Mouse (Mus musculus) fat pad, adult 2 months (tissue): ENCODE results near the gene Nova1.

Experiments used
- DNase-seq: peaks from one replicate; pipeline ENCODE4 v3.0.0-alpha.2; 2011; ENCODE audit warnings: low read depth, low spot score; ENCODE audit errors: extremely low read depth

Gene Nova1

DNA sequence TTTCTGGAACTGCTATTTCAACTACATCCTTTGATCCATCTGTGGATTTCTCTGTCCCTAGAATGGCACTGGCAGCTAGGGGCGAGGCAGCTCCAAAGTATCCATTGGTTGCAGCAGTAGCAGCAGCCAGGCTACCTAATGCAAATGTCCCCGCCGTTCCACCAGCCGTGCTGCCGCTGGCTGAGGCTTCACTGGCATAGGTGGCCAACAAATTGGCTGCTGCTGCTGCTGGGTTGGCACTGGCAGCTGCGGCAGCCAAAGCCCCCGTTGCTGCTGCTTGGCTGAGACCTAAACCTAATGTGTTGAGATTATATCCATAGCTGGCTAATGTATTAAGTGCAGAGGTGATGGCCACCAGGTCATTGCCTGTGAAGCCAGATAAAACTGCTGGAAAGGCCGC, 118.5 kb downstream of the Nova1 start:
- DNase-seq = no peak

DNA sequence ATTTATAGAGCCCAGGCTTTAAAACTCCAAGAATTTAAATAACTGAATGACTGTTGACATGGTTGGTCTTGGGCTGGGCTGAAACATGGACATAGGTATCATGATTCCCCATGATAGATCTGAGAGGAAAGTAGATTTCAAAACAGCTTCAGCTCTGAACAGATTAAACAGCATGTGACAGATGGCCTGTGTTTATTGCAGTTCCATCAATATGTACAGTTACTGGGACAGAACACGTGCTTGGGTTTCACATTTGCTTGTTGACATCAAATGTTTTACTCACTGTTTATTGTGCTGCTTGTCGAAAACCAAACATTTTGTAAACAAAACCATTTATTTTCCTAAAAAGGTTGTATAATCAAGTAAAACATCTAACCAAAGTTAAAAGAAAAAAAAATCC, 142.4 kb downstream of the Nova1 start:
- DNase-seq = no peak

DNA sequence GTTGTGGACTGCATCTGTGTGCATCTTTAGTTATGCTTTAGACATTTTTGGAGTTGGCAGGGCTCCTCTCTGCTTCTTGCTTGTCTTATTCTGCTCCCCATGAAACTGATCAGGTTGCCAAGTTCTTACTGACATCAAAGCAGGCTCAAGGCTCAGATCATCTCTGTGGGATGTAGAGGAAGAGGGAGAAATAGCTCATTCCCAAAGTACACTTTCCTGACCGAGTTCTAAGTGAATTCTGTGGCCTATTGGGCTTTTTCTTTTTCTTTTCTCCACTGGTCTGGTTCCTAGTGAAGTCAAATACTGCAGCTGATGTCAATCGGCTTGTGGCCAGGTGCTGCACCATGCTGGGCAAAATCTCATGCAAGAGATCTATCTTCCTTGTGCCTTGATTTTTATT, 152.0 kb downstream of the Nova1 start:
- no peak for DNase-seq

DNA sequence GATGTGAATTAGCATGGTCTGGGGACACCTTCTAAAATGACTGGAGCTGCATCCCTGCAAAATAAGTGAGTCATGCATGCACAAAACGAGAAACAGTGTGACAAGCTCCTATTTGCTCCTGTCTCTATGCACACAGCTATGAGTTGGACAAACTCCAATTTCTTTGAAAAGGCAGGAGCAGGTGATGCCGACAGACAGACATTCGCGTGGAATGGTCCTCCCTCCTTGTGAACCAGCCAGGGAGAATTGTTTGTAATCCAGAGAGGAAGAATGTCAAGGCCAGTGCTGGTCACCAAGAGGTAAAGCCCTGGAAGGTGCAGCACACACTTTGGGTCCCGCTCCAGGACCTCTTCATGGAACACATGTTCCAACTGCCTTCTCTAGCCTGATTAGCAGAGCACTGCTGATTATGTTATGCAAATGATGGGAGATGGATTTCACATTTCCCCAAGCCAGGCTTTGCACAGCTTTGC, 172.6 kb downstream of the Nova1 start:
- no peak for DNase-seq

DNA sequence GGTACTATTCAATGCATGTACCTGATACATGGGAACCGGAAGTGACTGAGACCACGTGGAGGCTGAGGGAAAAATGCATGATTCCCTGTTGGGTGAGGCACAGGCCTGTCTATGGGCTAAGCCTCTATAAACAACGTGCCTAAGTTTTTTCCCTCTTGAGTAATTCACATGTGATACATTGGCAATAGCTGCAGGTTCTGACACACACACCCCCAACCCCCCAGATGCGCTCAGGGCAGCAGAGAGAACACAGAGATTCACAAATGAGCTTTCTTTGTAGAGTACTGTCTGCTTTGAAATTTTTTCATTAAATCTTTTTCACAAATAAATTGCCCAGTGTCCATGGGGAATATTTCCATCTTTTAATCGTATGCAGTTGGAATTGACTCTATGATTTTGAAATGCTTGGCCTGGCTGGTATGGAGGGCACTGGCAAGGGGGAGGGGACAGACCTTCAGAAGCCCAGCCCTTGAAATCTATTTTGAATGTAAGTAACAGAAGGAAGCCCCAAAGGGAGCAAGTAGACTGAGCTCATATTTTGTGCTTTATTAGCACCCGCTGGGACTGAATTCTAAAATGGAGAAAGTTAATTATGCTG, 173.3 kb downstream of the Nova1 start:
- DNase-seq = no peak
